Mouse (Mus musculus): ENCODE data around the gene Ypel4.

The Ypel4 gene

DNA sequence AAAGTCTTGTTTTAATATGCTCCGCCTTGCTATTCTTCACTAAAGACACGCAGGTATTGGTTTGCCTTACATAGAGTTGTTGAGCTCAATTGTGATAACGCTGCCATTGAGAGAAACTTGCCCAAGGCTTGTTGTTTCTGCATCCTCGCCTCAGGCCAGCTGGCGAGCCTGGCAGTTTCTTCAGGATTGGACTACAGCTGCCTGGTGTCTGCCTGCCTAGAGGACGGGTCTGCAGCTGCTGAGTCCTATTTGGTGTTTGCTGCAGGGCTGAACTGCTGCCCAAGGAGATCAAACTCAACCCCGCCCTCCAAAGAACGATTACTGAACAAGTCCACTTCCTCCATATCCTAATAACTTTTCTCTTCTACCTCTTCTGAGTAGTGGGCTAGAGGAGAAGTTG is 26.9 kb downstream of the Ypel4 start:
- no peak for DNase-seq (ENCODE audit: low spot score)

DNA sequence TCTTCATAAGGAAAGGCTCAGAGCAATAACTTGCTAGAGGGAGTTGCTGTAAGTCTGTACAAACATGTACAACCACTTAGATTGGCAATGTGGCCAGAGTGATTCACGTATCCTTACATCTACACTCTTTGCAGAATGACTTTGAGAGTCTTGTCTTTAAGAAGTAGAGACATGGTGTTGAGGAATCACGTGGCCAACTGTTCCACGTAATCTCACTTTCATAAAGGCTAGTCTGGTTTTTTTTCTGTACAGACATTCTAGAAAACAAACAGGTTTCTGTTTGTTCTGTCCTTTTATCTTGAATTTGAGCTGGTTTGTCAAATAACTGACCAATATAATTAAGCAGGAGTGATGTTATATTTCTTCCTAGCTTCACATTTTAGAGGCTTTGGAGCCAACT is 27.5 kb downstream of the Ypel4 start:
- DNase-seq (ENCODE audit: low spot score) = no peak

- DNase-seq (ENCODE audit: low spot score) = no peak
Observed at GRCm38 (mm10) chr2:84761840-84762239, 28.0 kb downstream of the Ypel4 start.

DNA sequence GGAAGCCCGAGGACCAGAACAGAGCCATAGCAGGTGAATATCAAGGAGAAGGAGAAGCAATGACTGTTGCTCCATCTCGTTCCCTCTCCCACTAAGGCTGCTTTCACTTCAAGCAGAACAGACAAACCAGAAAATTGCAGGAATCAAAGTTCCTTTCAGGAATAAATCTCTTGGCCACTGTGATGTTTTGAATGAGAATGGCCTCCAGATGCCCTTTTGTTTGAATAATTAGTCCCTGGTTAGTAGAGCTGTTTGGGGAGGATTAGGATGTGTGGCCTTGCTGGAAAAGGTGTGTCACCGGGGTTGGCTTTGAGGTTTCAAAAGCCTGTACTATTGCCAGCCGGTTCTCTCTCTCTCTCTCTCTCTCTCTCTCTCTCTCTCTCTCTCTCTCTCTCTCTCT is 28.4 kb downstream of the Ypel4 start:
- DNase-seq (ENCODE audit: low spot score) = no peak

DNA sequence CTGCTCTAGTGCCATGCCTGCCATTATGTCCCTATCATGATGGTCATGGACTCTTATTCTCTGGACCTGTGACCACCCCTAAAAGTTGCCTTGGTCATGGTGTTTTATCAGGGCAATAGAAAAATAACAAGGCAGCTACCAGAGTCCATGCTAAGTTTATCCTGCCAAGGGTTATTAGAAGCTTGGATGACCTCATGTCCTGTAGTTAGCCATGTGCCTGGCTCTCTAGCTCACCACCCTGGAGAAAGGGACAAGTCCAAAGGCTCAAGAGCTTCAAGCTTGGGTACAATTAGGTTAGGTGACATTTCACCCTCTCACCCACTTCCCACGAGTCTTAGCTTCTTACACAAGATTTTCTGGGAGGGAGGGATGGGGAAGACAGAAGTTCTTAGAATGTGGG is 29.0 kb downstream of the Ypel4 start:
- no peak for DNase-seq (ENCODE audit: low spot score)

DNA sequence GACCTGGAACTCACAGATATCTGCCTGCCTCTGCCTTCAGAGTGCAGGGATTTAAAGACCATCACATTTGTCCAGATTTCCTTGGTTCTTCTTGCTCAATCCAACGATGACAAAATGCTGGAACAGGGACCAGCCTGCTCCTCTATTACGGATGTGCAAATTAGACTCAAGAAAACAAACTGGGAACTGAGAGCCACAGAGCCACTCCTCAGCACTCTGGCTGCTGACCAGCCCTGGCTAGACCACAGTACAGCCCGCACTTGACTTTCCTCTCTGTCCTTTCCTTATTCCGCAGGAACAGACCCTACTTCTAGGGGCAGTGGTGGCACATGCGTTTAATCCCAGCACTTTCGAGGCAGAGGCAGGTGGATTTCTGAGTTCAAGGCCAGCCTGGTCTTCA is 36.6 kb downstream of the Ypel4 start:
- no peak for DNase-seq (ENCODE audit: low spot score)

GRCm38 (mm10) chr2:84772454-84772853 is 38.6 kb downstream of the Ypel4 start:
- DNase-seq (ENCODE audit: low spot score) = no peak

DNA sequence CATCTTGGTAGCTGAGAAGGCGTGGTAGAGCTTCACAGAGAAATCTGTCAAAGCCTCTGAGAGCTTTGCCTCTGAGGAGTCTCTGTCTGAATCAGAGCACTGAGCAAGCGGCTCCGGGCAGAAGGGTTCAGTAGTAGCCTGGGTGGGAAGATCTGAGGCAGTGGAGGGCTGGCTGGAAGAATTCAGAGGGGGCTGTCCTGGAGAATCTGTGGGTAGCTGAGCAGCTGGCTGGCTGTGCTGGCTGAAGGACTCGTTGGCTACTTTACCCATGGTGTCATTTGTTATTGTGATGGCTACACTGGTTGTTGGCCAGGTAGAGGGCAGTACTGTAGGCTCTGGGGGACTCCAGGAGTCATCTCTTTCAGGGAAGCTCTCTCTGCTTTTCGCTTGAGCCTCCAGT is 39.3 kb downstream of the Ypel4 start:
- no peak for DNase-seq (ENCODE audit: low spot score)

- DNase-seq (ENCODE audit: low spot score) = no peak
Observed at GRCm38 (mm10) chr2:84774751-84775150, 40.9 kb downstream of the Ypel4 start.

GRCm38 (mm10) chr2:84775241-84775640 is 41.4 kb downstream of the Ypel4 start, which contains the start of gene Serping1:
Gene Serping1 (minus strand): TSS chr2:84775444.
- no peak for DNase-seq (ENCODE audit: low spot score)

DNA sequence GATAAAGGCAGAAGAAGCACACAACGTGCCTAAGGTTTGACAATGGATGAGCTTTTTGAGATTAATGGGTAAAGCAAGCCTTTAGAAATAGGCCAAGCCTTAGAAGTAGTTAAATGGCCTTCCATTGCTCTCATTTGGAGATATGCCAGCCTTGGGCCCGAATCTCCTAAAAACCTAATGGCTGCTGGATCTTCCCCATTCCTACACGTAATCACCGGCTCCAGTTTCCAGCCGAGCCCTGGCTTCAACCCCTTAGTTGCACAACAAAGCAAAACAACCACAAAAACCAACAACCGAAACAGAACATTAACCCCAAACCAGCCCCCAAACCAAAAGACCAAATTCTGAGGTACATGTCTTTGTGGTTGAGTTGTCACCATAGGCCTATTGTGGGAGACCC is 41.8 kb downstream of the Ypel4 start:
- DNase-seq (ENCODE audit: low spot score) = no peak

DNA sequence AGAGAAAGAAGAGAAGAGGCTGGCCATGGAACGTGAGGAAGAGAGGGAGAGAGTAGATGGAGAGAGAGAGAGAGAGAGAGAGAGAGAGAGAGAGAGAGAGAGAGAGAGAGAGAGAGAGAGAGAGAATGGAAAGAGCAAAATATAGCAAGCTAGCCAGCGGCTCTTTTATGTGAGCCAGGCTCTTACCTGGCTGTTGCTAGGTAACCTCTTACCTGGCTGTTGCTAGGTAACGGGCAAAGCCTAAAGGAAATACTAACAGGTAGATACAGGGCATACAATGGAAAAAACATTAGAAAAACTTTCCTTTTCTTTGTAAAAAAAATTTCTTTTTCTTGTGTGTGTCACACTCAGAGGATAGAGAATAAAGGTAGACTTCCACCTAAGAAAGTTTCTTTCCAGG is 43.8 kb downstream of the Ypel4 start:
- no peak for DNase-seq (ENCODE audit: low spot score)

DNA sequence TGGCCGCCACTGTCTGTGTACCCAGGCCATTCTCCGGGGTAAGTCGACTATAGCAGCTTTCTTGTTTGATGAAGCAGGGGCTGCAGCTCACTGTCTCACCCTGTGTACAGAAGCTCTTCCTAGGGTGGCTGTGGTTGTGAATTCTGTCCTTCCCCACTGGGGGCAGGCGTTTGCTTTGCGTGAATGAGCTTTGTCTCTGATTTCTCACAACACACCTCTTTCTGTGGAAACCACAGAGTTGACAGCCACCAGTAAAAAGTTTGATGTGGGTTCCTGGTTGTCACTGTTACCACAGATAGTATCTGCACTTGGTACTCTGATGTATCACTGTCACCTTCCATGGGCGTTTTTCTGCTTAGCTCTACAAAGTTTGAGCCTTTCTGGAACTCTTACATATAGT is 45.4 kb downstream of the Ypel4 start:
- no peak for DNase-seq (ENCODE audit: low spot score)

GRCm38 (mm10) chr2:84783315-84783714 is 49.5 kb downstream of the Ypel4 start:
- DNase-seq (ENCODE audit: low spot score) = no peak

GRCm38 (mm10) chr2:84783840-84784566 is 50.1 kb downstream of the Ypel4 start:
- DNase-seq (ENCODE audit: low spot score) = no peak

All from left cerebral cortex, adult 11 months (tissue).